Mouse (Mus musculus) E14TG2a.4 (cell line): ENCODE results near the gene Akap1.
A peak's percentile ranks its signal among the peaks of the same experiment; 100 is the strongest.

Source experiments
- H3K27me3 ChIP-seq: 2 replicates; pipeline ENCODE4 v1.6.1; 2014; ENCODE audit warnings: low read length, control low read depth; ENCODE audit not compliant: insufficient read depth
- H3K36me3 ChIP-seq: 2 replicates; pipeline ENCODE4 v1.6.1; 2014; ENCODE audit warnings: low read length, control low read depth; ENCODE audit not compliant: insufficient read depth
- H3K4me1 ChIP-seq: replicated peaks from 2 replicates; pipeline ENCODE4 v1.6.1; 2014; ENCODE audit warnings: low read depth, low read length, control low read depth
- H3K4me3 ChIP-seq: replicated peaks from 2 replicates; pipeline ENCODE4 v1.5.1; 2014; ENCODE audit warnings: mild to moderate bottlenecking, low read length
- H3K9me3 ChIP-seq: 2 replicates; pipeline ENCODE4 v1.6.1; 2014; ENCODE audit warnings: low read length, control low read depth
- CTCF ChIP-seq: conservative IDR thresholded peaks from 2 replicates; pipeline ENCODE4 v1.5.1; 2014; ENCODE audit warnings: low read length
- NANOG ChIP-seq: IDR thresholded peaks from 2 replicates; pipeline ENCODE4 v1.6.1; 2014; ENCODE audit warnings: borderline replicate concordance, low read length, mixed read lengths
- POU5F1 ChIP-seq: IDR thresholded peaks from 2 replicates; pipeline ENCODE4 v1.6.1; 2014; ENCODE audit warnings: low read length, borderline replicate concordance

The Akap1 gene

GRCm38 (mm10) chr11:88888996-88889395, 24.6 kb upstream of the Akap1 start:
- Histone ChIP-seq H3K27me3 (no peaks in the 10 kb centered on the region), H3K36me3 (no peaks in the 10 kb centered on the region), H3K4me3 (no peak overlapping the region), H3K9me3 (no peaks in the 10 kb centered on the region), H3K4me1 (peaks cover 23% of the 10 kb centered on the region)
- TF ChIP-seq POU5F1 (no peak), CTCF (no peak), NANOG (no peak)

GRCm38 (mm10) chr11:88884376-88885065, 20.1 kb upstream of the Akap1 start:
- Histone ChIP-seq H3K4me3 (no peak overlapping the region), H3K4me1 (peaks cover 36% of the 10 kb centered on the region), H3K9me3 (no peaks in the 10 kb centered on the region), H3K36me3 (no peaks in the 10 kb centered on the region), H3K27me3 (no peaks in the 10 kb centered on the region)
- no peak for TF ChIP-seq NANOG
- no peak for TF ChIP-seq CTCF
- no peak for TF ChIP-seq POU5F1

DNA sequence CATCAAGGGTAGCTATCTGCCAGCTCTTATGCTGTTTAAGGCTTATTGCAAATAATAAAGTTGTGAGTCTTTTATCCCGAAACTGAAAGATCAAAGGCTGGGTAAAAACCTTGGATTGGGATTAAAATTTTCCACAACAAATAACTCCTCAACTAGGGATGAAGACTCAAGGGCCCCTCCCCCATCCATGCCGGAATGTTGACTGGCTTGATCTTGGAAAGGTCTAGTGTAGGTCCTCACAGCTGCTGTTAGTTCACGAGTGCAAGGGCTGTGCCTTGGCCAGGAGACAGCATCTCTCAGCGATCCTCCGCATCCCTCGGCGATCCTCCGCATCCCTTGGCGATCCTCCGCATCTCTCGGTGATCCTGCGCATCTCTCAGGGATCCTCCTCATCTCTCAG, 13.6 kb upstream of the Akap1 start:
- H3K4me3 ChIP-seq, result no peak overlapping the region
- no peaks in the 10 kb centered on the region for H3K9me3 ChIP-seq
- H3K4me1 ChIP-seq, result peaks cover 54% of the 10 kb centered on the region
- TF ChIP-seq POU5F1 (no peak), NANOG (peak; percentile 23; the same call in 1 of the 2 replicates)
- no peaks in the 10 kb centered on the region for H3K27me3 ChIP-seq
- H3K36me3 ChIP-seq, result no peaks in the 10 kb centered on the region

DNA sequence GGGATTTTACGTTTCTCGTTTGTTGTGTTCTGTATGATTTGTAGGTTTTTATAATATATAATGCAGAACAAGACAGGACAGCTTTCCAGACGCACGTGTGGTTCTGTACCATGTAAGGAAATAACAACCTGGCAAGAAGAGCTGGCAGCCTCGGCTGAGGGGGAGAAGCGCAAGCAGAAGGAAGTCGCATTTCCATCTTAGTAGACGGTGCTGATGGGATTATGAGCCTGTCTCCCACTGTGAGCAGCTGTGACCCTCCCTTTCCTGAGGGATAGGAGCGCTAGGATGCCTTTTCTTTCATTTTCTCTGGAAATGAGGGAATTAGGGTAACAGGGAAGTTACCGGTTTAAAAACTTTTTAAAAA, 9.3 kb upstream of the Akap1 start:
- H3K4me1 ChIP-seq, result peaks cover 49% of the 10 kb centered on the region
- H3K4me3 ChIP-seq, result peak overlapping the region; percentile 56
- no peak for TF ChIP-seq POU5F1
- TF ChIP-seq NANOG, result no peak
- TF ChIP-seq CTCF, result no peak
- no peaks in the 10 kb centered on the region for H3K9me3 ChIP-seq
- no peaks in the 10 kb centered on the region for H3K36me3 ChIP-seq
- no peaks in the 10 kb centered on the region for H3K27me3 ChIP-seq

GRCm38 (mm10) chr11:88873027-88873666, 8.8 kb upstream of the Akap1 start:
- Histone ChIP-seq H3K27me3 (no peaks in the 10 kb centered on the region), H3K9me3 (no peaks in the 10 kb centered on the region), H3K4me1 (peaks cover 44% of the 10 kb centered on the region), H3K36me3 (no peaks in the 10 kb centered on the region), H3K4me3 (peak overlapping the region; percentile 56)
- TF ChIP-seq CTCF (no peak), POU5F1 (no peak), NANOG (no peak)

GRCm38 (mm10) chr11:88869443-88869842, 5.1 kb upstream of the Akap1 start:
- H3K4me1 ChIP-seq, result peaks cover 34% of the 10 kb centered on the region
- TF ChIP-seq NANOG (no peak), POU5F1 (no peak), CTCF (no peak)
- H3K27me3 ChIP-seq, result no peaks in the 10 kb centered on the region
- H3K9me3 ChIP-seq, result no peaks in the 10 kb centered on the region
- H3K36me3 ChIP-seq, result no peaks in the 10 kb centered on the region
- H3K4me3 ChIP-seq, result no peak overlapping the region

GRCm38 (mm10) chr11:88863904-88864457, 405 bp downstream of the Akap1 start:
- H3K36me3 ChIP-seq, result peaks cover 25% of the 10 kb centered on the region
- TF ChIP-seq NANOG, result no peak
- no peak for TF ChIP-seq CTCF
- TF ChIP-seq POU5F1, result no peak
- no peaks in the 10 kb centered on the region for H3K9me3 ChIP-seq
- no peaks in the 10 kb centered on the region for H3K27me3 ChIP-seq
- peak overlapping the region; percentile 96 for H3K4me3 ChIP-seq
- peaks cover 56% of the 10 kb centered on the region for H3K4me1 ChIP-seq

GRCm38 (mm10) chr11:88863071-88863903, 1.1 kb downstream of the Akap1 start:
- Histone ChIP-seq H3K4me3 (peak overlapping the region; percentile 96), H3K9me3 (no peaks in the 10 kb centered on the region), H3K27me3 (no peaks in the 10 kb centered on the region), H3K36me3 (peaks cover 25% of the 10 kb centered on the region), H3K4me1 (peaks cover 63% of the 10 kb centered on the region)
- TF ChIP-seq NANOG, result no peak
- TF ChIP-seq CTCF, result no peak

GRCm38 (mm10) chr11:88862355-88862754, 2.0 kb downstream of the Akap1 start:
- peak; percentile 64 for TF ChIP-seq NANOG
- no peak for TF ChIP-seq CTCF
- no peak for TF ChIP-seq POU5F1
- Histone ChIP-seq H3K4me3 (peak overlapping the region; percentile 96), H3K9me3 (no peaks in the 10 kb centered on the region), H3K4me1 (peaks cover 70% of the 10 kb centered on the region), H3K36me3 (peaks cover 28% of the 10 kb centered on the region), H3K27me3 (no peaks in the 10 kb centered on the region)
